8 mouse cellular contexts compared by ENCODE assay signal in genomic region chr9:107900840-107901626, GRCm38 (mm10). TPM values are rescaled to one million over a fixed set of nuclear protein-coding genes. Genes with fewer than 3 reads are reported as not detected.
DNase-seq lines count a peak whose midpoint lies in the region; ATAC-seq and TF ChIP-seq lines count a peak whose summit lies in the region.

No protein-coding gene starts in this region.

- peak; percentile 80 for DNase-seq in adrenal gland, postnatal 14 days
- peak; percentile 89 for DNase-seq in hindbrain, embryonic 11.5 days (ENCODE audit: low spot score)
- peak; percentile 76 to 77 for DNase-seq in layer of hippocampus, postnatal 25 days (ENCODE audit: extremely low spot score in 1 of 2, low spot score in 1 of 2)
- DNase-seq in retina, postnatal 7 days (ENCODE audit: low read depth, low spot score): peak; percentile 62

- H3K9me3 ChIP-seq in ES-Bruce4 (replicated peaks; ENCODE audit: control insufficient read depth, insufficient read depth, low read length, poor library complexity, severe bottlenecking): no peaks in the 10 kb centered on the region
- no peaks in the 10 kb centered on the region for H3K9me3 ChIP-seq in embryonic facial prominence, embryonic 12.5 days
- H3K9me3 ChIP-seq in hindbrain, embryonic 11.5 days (ENCODE audit: control insufficient read depth, low read length): no peaks in the 10 kb centered on the region
- no peaks in the 10 kb centered on the region for H3K9me3 ChIP-seq in lung, embryonic 16.5 days (ENCODE audit: control insufficient read depth, low read length)

- ATAC-seq in embryonic facial prominence, embryonic 12.5 days (ENCODE audit: insufficient number of reproducible peaks, insufficient read depth, low FRiP score, low TSS enrichment): 0 out of 2 replicates have a peak, but pooled peaks have one; percentile 30
- ATAC-seq in hindbrain, embryonic 11.5 days (ENCODE audit: low FRiP score): peak; percentile 55; the same call in 1 of the 2 replicates
- peak; percentile 56 for ATAC-seq in lung, embryonic 16.5 days (ENCODE audit: low read depth)
- ATAC-seq in activated CD4-positive, CD25-positive, alpha-beta regulatory T cell, adult 4 months: no peak

- TF ChIP-seq EP300 in ES-Bruce4 (IDR thresholded peaks at IDR 0.05; ENCODE audit: insufficient read depth, low read depth, low read length): peak; percentile 67; the same call in 1 of the 2 replicates

- no peak overlapping the region for H3K27ac ChIP-seq in ES-Bruce4 (ENCODE audit: insufficient read depth, low read length)
- H3K27ac ChIP-seq in embryonic facial prominence, embryonic 12.5 days: no peak overlapping the region
- no peak overlapping the region for H3K27ac ChIP-seq in hindbrain, embryonic 11.5 days (ENCODE audit: low read depth, low read length)
- no peak overlapping the region for H3K27ac ChIP-seq in lung, embryonic 16.5 days (ENCODE audit: low read length)

- no peak for TF ChIP-seq POLR2A in ES-Bruce4 (IDR thresholded peaks at IDR 0.05; ENCODE audit: insufficient read depth, low read length)

- peak; percentile 97 for TF ChIP-seq CTCF in ES-Bruce4 (IDR thresholded peaks at IDR 0.05; ENCODE audit: low read depth, low read length)

- H3K4me2 ChIP-seq in embryonic facial prominence, embryonic 12.5 days (replicated peaks): peak overlapping the region; percentile 61
- peak overlapping the region; percentile 42 for H3K4me2 ChIP-seq in hindbrain, embryonic 11.5 days (replicated peaks; ENCODE audit: low read depth, low read length)
- peak overlapping the region; percentile 60 for H3K4me2 ChIP-seq in lung, embryonic 16.5 days (ENCODE audit: low read depth, low read length)

- H3K4me3 ChIP-seq in ES-Bruce4 (ENCODE audit: low read depth, low read length): peak overlapping the region; percentile 71
- peak overlapping the region; percentile 28 for H3K4me3 ChIP-seq in embryonic facial prominence, embryonic 12.5 days
- H3K4me3 ChIP-seq in hindbrain, embryonic 11.5 days (ENCODE audit: low read depth, low read length): peak overlapping the region; percentile 17
- H3K4me3 ChIP-seq in lung, embryonic 16.5 days (ENCODE audit: low read length): peak overlapping the region; percentile 35

- no peaks in the 10 kb centered on the region for H3K36me3 ChIP-seq in ES-Bruce4 (ENCODE audit: control insufficient read depth, insufficient read depth, low read length, poor library complexity, severe bottlenecking)
- peaks cover 16% of the 10 kb centered on the region for H3K36me3 ChIP-seq in embryonic facial prominence, embryonic 12.5 days
- no peaks in the 10 kb centered on the region for H3K36me3 ChIP-seq in hindbrain, embryonic 11.5 days (ENCODE audit: control insufficient read depth, insufficient read depth, low read length)
- 0 out of 2 replicates have a peak, but pooled peaks cover 4% of the 10 kb centered on the region for H3K36me3 ChIP-seq in lung, embryonic 16.5 days (ENCODE audit: control insufficient read depth, insufficient read depth, low read length)

- H3K27me3 ChIP-seq in ES-Bruce4 (ENCODE audit: control insufficient read depth, insufficient read depth, low read length, poor library complexity, severe bottlenecking): no peaks in the 10 kb centered on the region
- H3K27me3 ChIP-seq in embryonic facial prominence, embryonic 12.5 days: peaks cover 23% of the 10 kb centered on the region
- H3K27me3 ChIP-seq in hindbrain, embryonic 11.5 days (ENCODE audit: control insufficient read depth, insufficient read depth, low read length): peaks cover 11% of the 10 kb centered on the region
- peaks cover 5% of the 10 kb centered on the region; the same call in 1 of the 2 replicates for H3K27me3 ChIP-seq in lung, embryonic 16.5 days (ENCODE audit: control insufficient read depth, insufficient read depth, low read depth, low read length)

- peak overlapping the region; percentile 19 for H3K9ac ChIP-seq in ES-Bruce4 (ENCODE audit: low read depth, poor library complexity, severe bottlenecking)
- peak overlapping the region; percentile 40 for H3K9ac ChIP-seq in embryonic facial prominence, embryonic 12.5 days
- no peak overlapping the region for H3K9ac ChIP-seq in hindbrain, embryonic 11.5 days (ENCODE audit: low read depth, low read length)
- peak overlapping the region; percentile 27 for H3K9ac ChIP-seq in lung, embryonic 16.5 days (ENCODE audit: low read length)

- peaks cover 3% of the 10 kb centered on the region for H3K4me1 ChIP-seq in ES-Bruce4 (ENCODE audit: control insufficient read depth, insufficient read depth, low read length)
- H3K4me1 ChIP-seq in embryonic facial prominence, embryonic 12.5 days: peaks cover 7% of the 10 kb centered on the region
- H3K4me1 ChIP-seq in hindbrain, embryonic 11.5 days (replicated peaks; ENCODE audit: control insufficient read depth, insufficient read depth, low read length): peaks cover 4% of the 10 kb centered on the region; the same call in 1 of the 2 replicates
- H3K4me1 ChIP-seq in lung, embryonic 16.5 days (replicated peaks; ENCODE audit: control insufficient read depth, insufficient read depth, low read length): peaks cover 2% of the 10 kb centered on the region; the same call in 1 of the 2 replicates

- WGBS in embryonic facial prominence, embryonic 12.5 days: 6% methylated on average over 44 of the region's 44 CpGs
- WGBS in hindbrain, embryonic 11.5 days: 4% methylated on average over 41 of the region's 44 CpGs
- WGBS in lung, embryonic 16.5 days: 10% methylated on average over 44 of the region's 44 CpGs

RNA-seq across cellular contexts. Expression of gene Mst1r, which starts 5.6 kb away (rescaled TPM):
- polyA plus RNA-seq in ES-Bruce4 (2011; ENCODE audit: insufficient read depth, insufficient read length, low read depth, missing spikeins): 0.16 and 0.61 TPM in 2 replicates
- 5.0 and 8.7 TPM in 2 replicates for total RNA-seq in adrenal gland, postnatal 14 days (2021)
- 2.8 and 3.6 TPM in 2 replicates for polyA plus RNA-seq in embryonic facial prominence, embryonic 12.5 days (2016; fragmentation: Nextera tagmentation; extraction: Ambion mirVana)
- polyA plus RNA-seq in hindbrain, embryonic 11.5 days (2014; fragmentation: Nextera tagmentation; extraction: Ambion mirVana): 0.31 and 0.60 TPM in 2 replicates
- total RNA-seq in layer of hippocampus, postnatal 25 days (2021): 1 to 10 TPM; 1.6 to 2.6 TPM
- 3.5 and 6.0 TPM in 2 replicates for polyA plus RNA-seq in lung, embryonic 16.5 days (2015; fragmentation: Nextera tagmentation; extraction: Ambion mirVana)
- not detected for polyA plus RNA-seq in activated CD4-positive, CD25-positive, alpha-beta regulatory T cell, adult 4 months (2017; shearing (Covaris generic))

RNA-seq across cellular contexts. Expression of gene Mon1a, which starts 13.1 kb away (rescaled TPM):
- polyA plus RNA-seq in ES-Bruce4 (2011; ENCODE audit: insufficient read depth, insufficient read length, low read depth, missing spikeins): 3.0 and 4.2 TPM in 2 replicates
- 12.3 and 14.0 TPM in 2 replicates for total RNA-seq in adrenal gland, postnatal 14 days (2021)
- polyA plus RNA-seq in embryonic facial prominence, embryonic 12.5 days (2016; fragmentation: Nextera tagmentation; extraction: Ambion mirVana): 11.3 and 14.1 TPM in 2 replicates
- 17.5 and 18.1 TPM in 2 replicates for polyA plus RNA-seq in hindbrain, embryonic 11.5 days (2014; fragmentation: Nextera tagmentation; extraction: Ambion mirVana)
- total RNA-seq in layer of hippocampus, postnatal 25 days (2021): 10 to 100 TPM; 24.4 to 25.1 TPM
- 12.5 and 13.8 TPM in 2 replicates for polyA plus RNA-seq in lung, embryonic 16.5 days (2015; fragmentation: Nextera tagmentation; extraction: Ambion mirVana)
- polyA plus RNA-seq in activated CD4-positive, CD25-positive, alpha-beta regulatory T cell, adult 4 months (2017; shearing (Covaris generic)): 10 to 100 TPM; 11.3 to 12.9 TPM

RNA-seq across cellular contexts. Expression of gene Actl11, which starts 27.2 kb away (rescaled TPM):
- polyA plus RNA-seq in ES-Bruce4 (2011; ENCODE audit: insufficient read depth, insufficient read length, low read depth, missing spikeins): not detected in 2 replicates
- not detected in 2 replicates for total RNA-seq in adrenal gland, postnatal 14 days (2021)
- not detected in 2 replicates for polyA plus RNA-seq in embryonic facial prominence, embryonic 12.5 days (2016; fragmentation: Nextera tagmentation; extraction: Ambion mirVana)
- not detected in 2 replicates for polyA plus RNA-seq in hindbrain, embryonic 11.5 days (2014; fragmentation: Nextera tagmentation; extraction: Ambion mirVana)
- not detected for total RNA-seq in layer of hippocampus, postnatal 25 days (2021)
- polyA plus RNA-seq in lung, embryonic 16.5 days (2015; fragmentation: Nextera tagmentation; extraction: Ambion mirVana): not detected in 2 replicates
- polyA plus RNA-seq in activated CD4-positive, CD25-positive, alpha-beta regulatory T cell, adult 4 months (2017; shearing (Covaris generic)): not detected

RNA-seq across cellular contexts. Expression of gene Rbm6, which starts 28.0 kb away (rescaled TPM):
- 115 and 130 TPM in 2 replicates for polyA plus RNA-seq in ES-Bruce4 (2011; ENCODE audit: insufficient read depth, insufficient read length, low read depth, missing spikeins)
- total RNA-seq in adrenal gland, postnatal 14 days (2021): 49.8 and 61.4 TPM in 2 replicates
- 103 and 110 TPM in 2 replicates for polyA plus RNA-seq in embryonic facial prominence, embryonic 12.5 days (2016; fragmentation: Nextera tagmentation; extraction: Ambion mirVana)
- 113 and 114 TPM in 2 replicates for polyA plus RNA-seq in hindbrain, embryonic 11.5 days (2014; fragmentation: Nextera tagmentation; extraction: Ambion mirVana)
- total RNA-seq in layer of hippocampus, postnatal 25 days (2021): 10 to 100 TPM; 52.3 to 59.6 TPM
- 70.0 and 70.2 TPM in 2 replicates for polyA plus RNA-seq in lung, embryonic 16.5 days (2015; fragmentation: Nextera tagmentation; extraction: Ambion mirVana)
- polyA plus RNA-seq in activated CD4-positive, CD25-positive, alpha-beta regulatory T cell, adult 4 months (2017; shearing (Covaris generic)): 10 to 100 TPM; 76.4 to 81.0 TPM

RNA-seq across cellular contexts. Expression of gene Camkv, which starts 34.4 kb away (rescaled TPM):
- 4.0 and 5.6 TPM in 2 replicates for polyA plus RNA-seq in ES-Bruce4 (2011; ENCODE audit: insufficient read depth, insufficient read length, low read depth, missing spikeins)
- 1.3 and 2.3 TPM in 2 replicates for total RNA-seq in adrenal gland, postnatal 14 days (2021)
- 7.0 and 7.5 TPM in 2 replicates for polyA plus RNA-seq in embryonic facial prominence, embryonic 12.5 days (2016; fragmentation: Nextera tagmentation; extraction: Ambion mirVana)
- polyA plus RNA-seq in hindbrain, embryonic 11.5 days (2014; fragmentation: Nextera tagmentation; extraction: Ambion mirVana): 3.6 and 4.5 TPM in 2 replicates
- 100 to 1,000 TPM; 509 to 559 TPM for total RNA-seq in layer of hippocampus, postnatal 25 days (2021)
- 2.0 and 2.5 TPM in 2 replicates for polyA plus RNA-seq in lung, embryonic 16.5 days (2015; fragmentation: Nextera tagmentation; extraction: Ambion mirVana)
- polyA plus RNA-seq in activated CD4-positive, CD25-positive, alpha-beta regulatory T cell, adult 4 months (2017; shearing (Covaris generic)): not detected

Comparison
In these comparisons a context has a peak if more than half of its experiments do, and no peak if none do; other contexts are left out.
1. H3K4me3 ChIP-seq: peak in every context shown above with its lines; median percentile 71 in ES-Bruce4; 35 in lung, embryonic 16.5 days; 28 in embryonic facial prominence, embryonic 12.5 days; 17 in hindbrain, embryonic 11.5 days.